Mouse (Mus musculus): ENCODE measurements at regions not wholly inside any gene's neighbourhood (a gene's known extent, or its start where the extent isn't known, plus 50 kb on each side); places are given as distances from the start of the nearest gene placed in this dataset.

DNA sequence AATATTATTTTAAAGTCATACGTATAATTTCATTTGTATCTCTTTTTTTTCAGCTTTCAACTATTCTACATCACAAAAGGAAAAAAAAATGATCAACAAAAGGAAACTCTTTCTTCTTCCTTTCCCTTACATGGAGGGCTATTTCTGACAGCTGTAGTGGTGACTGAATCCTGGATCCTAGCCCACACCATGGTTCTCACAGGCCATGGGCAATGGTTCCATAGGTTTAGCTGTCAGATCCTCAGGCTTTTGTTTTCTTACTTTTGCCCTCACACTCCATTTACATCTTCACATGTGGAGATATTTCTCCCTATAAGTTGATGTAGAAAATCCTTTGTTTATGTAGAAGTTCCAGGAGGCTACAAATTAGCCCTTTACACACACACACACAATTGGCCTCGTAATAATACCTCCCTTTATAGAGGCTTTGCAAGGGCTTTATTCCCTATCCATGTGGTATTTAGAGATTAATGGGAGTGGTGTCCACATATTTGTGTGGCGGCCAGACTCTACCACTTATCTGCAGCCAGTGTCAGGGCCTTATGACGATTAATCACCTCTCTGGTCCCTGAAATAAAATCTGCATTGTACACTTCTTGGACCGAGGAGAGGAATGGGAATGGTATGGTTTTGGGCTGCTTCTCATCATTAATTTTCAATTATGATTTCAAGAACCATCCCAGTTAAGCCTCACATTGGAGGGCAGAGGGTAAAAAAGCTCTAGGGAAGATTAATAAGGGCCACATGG lies 1057.0 kb downstream of the Flrt2 start:
- no peak for DNase-seq (ENCODE audit: low spot score)

DNA sequence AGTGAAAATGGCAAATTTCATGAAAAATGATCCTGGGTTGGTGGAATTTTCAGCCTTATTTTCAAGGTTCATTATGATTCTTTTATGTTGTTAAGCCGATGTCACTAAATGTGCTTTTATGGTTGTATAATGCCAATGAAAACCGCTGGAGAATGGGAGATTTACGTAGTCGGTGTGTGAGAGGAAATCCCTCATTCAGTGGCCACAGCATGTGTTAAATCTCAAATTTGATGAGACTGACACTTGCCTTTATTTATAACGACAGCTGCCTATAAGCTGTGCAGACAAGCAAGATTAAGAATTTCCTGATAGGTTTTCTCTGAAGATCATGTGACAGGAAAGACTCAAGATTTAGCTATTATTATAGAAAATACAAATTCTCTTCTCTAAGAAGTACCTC lies 1062.7 kb downstream of the Flrt2 start:
- DNase-seq (ENCODE audit: low spot score), result peak; percentile 15

DNA sequence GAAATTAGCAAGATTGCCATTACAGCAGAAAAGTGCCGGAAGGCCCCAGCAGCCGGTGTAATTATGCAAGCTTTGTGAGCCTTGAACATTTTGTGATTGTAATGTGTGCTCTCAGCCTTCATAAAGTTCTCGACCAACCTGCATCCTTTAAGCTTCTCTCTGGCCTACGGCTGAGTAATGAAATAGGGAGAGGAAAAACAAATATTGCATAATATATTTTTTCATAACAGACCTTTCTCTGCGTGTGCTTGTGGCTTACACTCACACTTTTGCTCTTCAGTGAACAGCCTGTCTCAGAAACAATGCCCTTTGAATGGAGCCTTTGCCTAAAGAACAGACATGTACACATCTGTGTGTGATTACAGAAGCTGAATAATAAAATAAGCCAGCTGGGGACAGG lies 1071.1 kb downstream of the Flrt2 start:
- peak; percentile 19 for DNase-seq (ENCODE audit: low spot score)

DNA sequence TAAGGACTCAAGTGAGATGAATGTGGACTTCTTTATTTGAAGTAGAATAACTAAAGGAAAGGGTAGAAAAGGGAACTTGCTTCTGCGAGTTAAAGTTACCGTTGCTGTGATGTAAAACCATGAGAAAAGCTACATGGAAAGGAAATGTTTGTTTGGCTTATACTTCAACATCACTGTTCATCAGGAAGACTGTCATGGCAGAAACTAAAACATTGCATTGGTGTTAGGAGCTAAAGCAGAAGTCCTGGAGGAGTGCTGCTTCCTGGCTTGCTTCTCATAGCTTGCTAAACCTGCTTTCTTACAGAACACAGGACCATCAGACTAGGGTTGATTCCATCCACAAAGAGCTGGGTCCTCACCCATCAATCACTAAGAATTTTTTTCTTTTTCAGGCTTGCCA lies 1071.6 kb downstream of the Flrt2 start:
- no peak for DNase-seq (ENCODE audit: low spot score)

DNA sequence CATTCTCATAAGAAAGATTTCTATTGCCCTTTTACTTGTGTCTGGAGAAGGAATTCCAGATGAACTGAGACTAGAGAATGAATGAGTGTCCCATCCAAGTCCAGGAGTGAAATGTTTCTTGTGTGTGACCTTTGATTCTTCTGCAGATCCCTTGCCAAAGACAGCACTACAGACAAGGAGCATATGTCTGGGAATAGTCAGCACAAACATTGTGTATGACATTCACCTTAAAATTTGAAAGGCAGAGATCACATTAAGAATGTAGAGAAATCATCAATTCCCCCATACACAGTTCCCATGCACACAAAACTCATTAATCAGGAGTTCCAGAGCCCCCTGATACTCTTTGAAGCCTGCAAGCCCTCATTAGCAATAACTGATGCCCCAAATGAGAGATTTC lies 1072.2 kb downstream of the Flrt2 start:
- no peak for DNase-seq (ENCODE audit: low spot score)

DNA sequence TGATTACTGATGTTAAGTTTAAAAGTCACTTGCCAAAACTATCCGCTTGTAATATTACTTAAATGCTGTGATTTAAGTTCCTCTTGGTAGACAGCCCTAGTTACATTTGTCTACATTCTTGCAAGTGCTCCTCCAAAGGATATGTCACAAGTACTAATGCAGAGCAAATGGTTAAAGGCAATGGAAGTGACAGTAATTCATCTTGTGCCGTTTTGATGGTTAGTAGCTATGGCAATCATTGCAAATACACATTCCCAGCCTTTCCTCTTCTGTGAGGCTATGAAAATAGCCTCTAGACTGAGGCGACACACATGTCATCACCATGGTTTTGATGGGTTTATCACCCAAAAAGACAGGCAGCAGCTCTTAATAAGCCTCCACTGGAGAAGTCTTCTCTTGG lies 1079.2 kb downstream of the Flrt2 start:
- DNase-seq (ENCODE audit: low spot score), result no peak

DNA sequence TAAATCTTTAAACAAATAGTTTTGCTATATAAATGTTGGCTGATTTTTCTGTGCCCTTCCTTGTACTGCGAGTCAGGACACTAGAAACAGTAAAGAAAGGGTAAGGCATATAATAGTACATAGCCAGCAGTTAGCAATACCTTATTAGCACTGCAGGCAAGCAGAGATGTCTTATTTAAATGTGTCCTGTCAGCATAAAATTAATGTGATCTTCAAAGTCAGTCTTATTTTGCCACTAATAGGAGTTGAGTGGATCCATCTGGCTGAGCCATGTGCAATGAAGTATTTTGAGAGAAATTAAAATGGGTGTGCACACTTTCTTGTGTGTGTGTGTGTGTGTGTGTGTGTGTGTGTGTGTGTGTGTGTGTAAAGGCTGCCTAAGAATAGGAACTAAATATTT lies 1129.3 kb downstream of the Flrt2 start:
- DNase-seq (ENCODE audit: low spot score), result no peak

DNA sequence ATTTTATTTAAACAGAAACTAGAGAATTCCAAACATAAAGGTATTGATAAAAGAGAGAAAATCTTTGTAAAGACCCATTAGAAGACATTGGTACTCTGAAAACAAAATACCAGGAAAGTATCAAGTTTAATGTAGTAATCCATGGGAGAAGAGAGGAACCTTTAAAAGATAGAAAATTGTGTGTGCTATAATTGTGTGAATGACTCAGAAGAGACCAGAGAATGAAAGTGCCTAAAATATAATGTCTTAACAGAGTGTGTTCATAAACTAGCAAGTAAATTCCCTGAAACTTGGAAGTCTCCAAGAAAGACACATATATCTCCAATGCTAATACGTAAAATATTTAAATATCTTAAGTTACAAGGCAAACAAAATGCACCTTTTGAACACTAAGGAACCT lies 1136.4 kb downstream of the Flrt2 start:
- DNase-seq (ENCODE audit: low spot score), result no peak
